Mouse (Mus musculus) kidney, embryonic 16.5 days (tissue): Measurements from ENCODE around the gene Ptk7. TPM values are rescaled to one million over a fixed set of nuclear protein-coding genes. Genes with fewer than 3 reads are reported as not detected.

Experiments used
- ATAC-seq: fragments of 200-750 bp; cut with Nextera tagmentation; 2 replicates; pipeline ENCODE4 v1.8.0; 2017; ENCODE audit warnings: moderate TSS enrichment; ENCODE audit not compliant: low FRiP score, low TSS enrichment
- H3K27ac ChIP-seq: fragments of 300-500 bp; sonication (generic); 2 replicates; pipeline ENCODE4 v1.5.1; 2014; ENCODE audit warnings: low read length
- H3K27me3 ChIP-seq: fragments of 300-500 bp; sonication (generic); 2 replicates; pipeline ENCODE4 v1.6.1; 2014; ENCODE audit warnings: low read length, control low read depth, mixed read lengths; ENCODE audit not compliant: insufficient read depth
- H3K36me3 ChIP-seq: fragments of 300-500 bp; sonication (generic); 2 replicates; pipeline ENCODE4 v1.6.1; 2014; ENCODE audit warnings: low read length, control low read depth, mixed read lengths; ENCODE audit not compliant: insufficient read depth
- H3K4me1 ChIP-seq: fragments of 300-500 bp; sonication (generic); 2 replicates; pipeline ENCODE4 v1.6.1; 2014; ENCODE audit warnings: low read length, control low read depth, mixed read lengths; ENCODE audit not compliant: insufficient read depth
- H3K4me2 ChIP-seq: fragments of 300-500 bp; sonication (generic); replicated peaks from 2 replicates; pipeline ENCODE4 v1.6.1; 2014; ENCODE audit warnings: low read depth, low read length
- H3K4me3 ChIP-seq: fragments of 300-500 bp; sonication (generic); 2 replicates; pipeline ENCODE4 v1.5.1; 2014; ENCODE audit warnings: mild to moderate bottlenecking, low read length
- H3K9ac ChIP-seq: fragments of 300-500 bp; sonication (generic); replicated peaks from 2 replicates; pipeline ENCODE4 v1.6.1; 2014; ENCODE audit warnings: low read length
- H3K9me3 ChIP-seq: fragments of 300-500 bp; sonication (generic); 2 replicates; pipeline ENCODE4 v1.6.1; 2016; ENCODE audit warnings: low read length, control low read depth
- WGBS: fragments of 180-500 bp; shearing (Covaris S2); extraction: QIAGEN DNeasy Blood & Tissue Kit; methylation state at CpG from one replicate; pipeline ENCODE4 v1.1.7; 2014; 5-methylcytosine and 5-hydroxymethylcytosine counted together
- polyA plus RNA-seq: library from polyadenylated mRNA; unstranded; fragments of >200 nt; fragmentation: Nextera tagmentation; extraction: Ambion mirVana; gene quantifications from 2 replicates; pipeline ENCODE4 v1.2.1, GENCODE M21; 2015

Gene Ptk7
- polyA plus RNA-seq, 1 experiment from 2014 or later, result 157 TPM

- H3K27ac ChIP-seq, result peak overlapping the region; percentile 94
- ATAC-seq, result no peak
Observed at GRCm38 (mm10) chr17:46554977-46555672, 74.2 kb downstream of the Ptk7 start.

GRCm38 (mm10) chr17:46554646-46554976, 74.7 kb downstream of the Ptk7 start:
- 0% methylated on average over 11 of the region's 11 CpGs for WGBS

More at GRCm38 (mm10) chr17:46554977-46555672, 74.2 kb downstream of the Ptk7 start:
- peak overlapping the region; percentile 86 for H3K4me2 ChIP-seq
- H3K27me3 ChIP-seq, result no peaks in the 10 kb centered on the region
- H3K36me3 ChIP-seq, result peaks cover 20% of the 10 kb centered on the region
- WGBS, result under 1% methylated on average over 62 of the region's 75 CpGs
- peak overlapping the region; percentile 76 for H3K4me3 ChIP-seq
- H3K9ac ChIP-seq, result peak overlapping the region; percentile 95
- H3K4me1 ChIP-seq, result peaks cover 38% of the 10 kb centered on the region
- H3K9me3 ChIP-seq, result no peaks in the 10 kb centered on the region

GRCm38 (mm10) chr17:46553926-46554325, 75.4 kb downstream of the Ptk7 start:
- H3K27me3 ChIP-seq, result no peaks in the 10 kb centered on the region
- H3K27ac ChIP-seq, result peak overlapping the region; percentile 49; the same call in 1 of the 2 replicates
- peak overlapping the region; percentile 86 for H3K4me2 ChIP-seq
- 49% methylated on average over 3 of the region's 3 CpGs for WGBS
- H3K9ac ChIP-seq, result peak overlapping the region; percentile 95
- no peaks in the 10 kb centered on the region for H3K9me3 ChIP-seq
- no peak for ATAC-seq
- H3K4me1 ChIP-seq, result peaks cover 38% of the 10 kb centered on the region
- peaks cover 30% of the 10 kb centered on the region for H3K36me3 ChIP-seq
- H3K4me3 ChIP-seq, result peak overlapping the region; percentile 76

More at GRCm38 (mm10) chr17:46554646-46554976, 74.7 kb downstream of the Ptk7 start:
- Histone ChIP-seq H3K27ac (peak overlapping the region; percentile 94), H3K9me3 (no peaks in the 10 kb centered on the region), H3K4me3 (peak overlapping the region; percentile 76), H3K4me2 (peak overlapping the region; percentile 86), H3K27me3 (no peaks in the 10 kb centered on the region), H3K9ac (peak overlapping the region; percentile 95), H3K36me3 (peaks cover 25% of the 10 kb centered on the region), H3K4me1 (peaks cover 38% of the 10 kb centered on the region)
- no peak for ATAC-seq

GRCm38 (mm10) chr17:46553469-46553868, 75.8 kb downstream of the Ptk7 start:
- peak overlapping the region; percentile 95 for H3K9ac ChIP-seq
- H3K4me1 ChIP-seq, result peaks cover 43% of the 10 kb centered on the region
- peak overlapping the region; percentile 76 for H3K4me3 ChIP-seq
- no peaks in the 10 kb centered on the region for H3K27me3 ChIP-seq
- ATAC-seq, result no peak
- H3K4me2 ChIP-seq, result peak overlapping the region; percentile 86
- peaks cover 34% of the 10 kb centered on the region for H3K36me3 ChIP-seq
- H3K27ac ChIP-seq, result peak overlapping the region; percentile 49
- WGBS, result 47% methylated on average over 11 of the region's 11 CpGs
- H3K9me3 ChIP-seq, result no peaks in the 10 kb centered on the region

- H3K9me3 ChIP-seq, result no peaks in the 10 kb centered on the region
- H3K4me3 ChIP-seq, result peak overlapping the region; percentile 76
- H3K4me1 ChIP-seq, result peaks cover 47% of the 10 kb centered on the region
- peak overlapping the region; percentile 10; the same call in 1 of the 2 replicates for H3K9ac ChIP-seq
- H3K36me3 ChIP-seq, result peaks cover 40% of the 10 kb centered on the region
- H3K27me3 ChIP-seq, result no peaks in the 10 kb centered on the region
- H3K27ac ChIP-seq, result peak overlapping the region; percentile 49
- peak overlapping the region; percentile 86 for H3K4me2 ChIP-seq
- WGBS, result 1% methylated on average over 24 of the region's 24 CpGs
- ATAC-seq, result peak; percentile 64
Observed at GRCm38 (mm10) chr17:46552841-46553423, 76.4 kb downstream of the Ptk7 start.

- H3K9ac ChIP-seq, result no peak overlapping the region
- H3K9me3 ChIP-seq, result no peaks in the 10 kb centered on the region
- H3K4me2 ChIP-seq, result peak overlapping the region; percentile 86
- H3K4me3 ChIP-seq, result no peak overlapping the region; the same call in 1 of the 2 replicates
- ATAC-seq, result no peak
- peaks cover 49% of the 10 kb centered on the region for H3K4me1 ChIP-seq
- peaks cover 40% of the 10 kb centered on the region for H3K36me3 ChIP-seq
- H3K27ac ChIP-seq, result peak overlapping the region; percentile 3; the same call in 1 of the 2 replicates
- 87% methylated on average over 7 of the region's 7 CpGs for WGBS
- H3K27me3 ChIP-seq, result no peaks in the 10 kb centered on the region
Observed at GRCm38 (mm10) chr17:46552151-46552550, 77.2 kb downstream of the Ptk7 start.

- Histone ChIP-seq H3K4me1 (peaks cover 51% of the 10 kb centered on the region), H3K4me3 (no peak overlapping the region), H3K4me2 (no peak overlapping the region), H3K27ac (no peak overlapping the region), H3K36me3 (peaks cover 40% of the 10 kb centered on the region), H3K9me3 (no peaks in the 10 kb centered on the region), H3K27me3 (no peaks in the 10 kb centered on the region), H3K9ac (no peak overlapping the region)
- no peak for ATAC-seq
- WGBS, result 88% methylated on average over 6 of the region's 6 CpGs
Observed at GRCm38 (mm10) chr17:46551369-46551768, 77.9 kb downstream of the Ptk7 start.

- peaks cover 54% of the 10 kb centered on the region for H3K4me1 ChIP-seq
- no peak overlapping the region for H3K4me2 ChIP-seq
- no peak overlapping the region for H3K27ac ChIP-seq
- H3K9ac ChIP-seq, result no peak overlapping the region
- WGBS, result 85% methylated on average over 7 of the region's 7 CpGs
- H3K36me3 ChIP-seq, result peaks cover 40% of the 10 kb centered on the region
- no peaks in the 10 kb centered on the region for H3K9me3 ChIP-seq
- H3K27me3 ChIP-seq, result no peaks in the 10 kb centered on the region
- ATAC-seq, result no peak
- no peak overlapping the region for H3K4me3 ChIP-seq
Observed at GRCm38 (mm10) chr17:46550904-46551303, 78.4 kb downstream of the Ptk7 start.

GRCm38 (mm10) chr17:46549642-46550041, 79.7 kb downstream of the Ptk7 start:
- peaks cover 40% of the 10 kb centered on the region for H3K36me3 ChIP-seq
- H3K9ac ChIP-seq, result no peak overlapping the region
- WGBS, result 93% methylated on average over 9 of the region's 9 CpGs
- H3K4me2 ChIP-seq, result no peak overlapping the region
- no peak for ATAC-seq
- H3K9me3 ChIP-seq, result no peaks in the 10 kb centered on the region
- H3K27me3 ChIP-seq, result no peaks in the 10 kb centered on the region
- H3K27ac ChIP-seq, result no peak overlapping the region
- H3K4me3 ChIP-seq, result no peak overlapping the region
- H3K4me1 ChIP-seq, result peaks cover 57% of the 10 kb centered on the region

- no peak overlapping the region for H3K27ac ChIP-seq
- no peak overlapping the region for H3K4me3 ChIP-seq
- H3K4me2 ChIP-seq, result no peak overlapping the region
- no peak overlapping the region for H3K9ac ChIP-seq
- no peak for ATAC-seq
- 31% methylated on average over 8 of the region's 8 CpGs for WGBS
- no peaks in the 10 kb centered on the region for H3K9me3 ChIP-seq
- peaks cover 52% of the 10 kb centered on the region for H3K4me1 ChIP-seq
- no peaks in the 10 kb centered on the region for H3K27me3 ChIP-seq
- H3K36me3 ChIP-seq, result peaks cover 40% of the 10 kb centered on the region
Observed at GRCm38 (mm10) chr17:46549193-46549592, 80.1 kb downstream of the Ptk7 start.
